Mouse (Mus musculus) MEL (cell line): ENCODE measurements around the gene Npffr2.

Experiments
- CTCF ChIP-seq, 3 experiments: IDR thresholded peaks in 2 of 3; conservative IDR thresholded peaks in 1 of 3; 2 replicates each; pipeline ENCODE4 v1.5.1; 2011 to 2012; ENCODE audit warnings: low read length in 3 of 3, low read depth in 2 of 3, mild to moderate bottlenecking in 2 of 3, improper control_type of control experiment in 1 of 3, inconsistent platforms in 1 of 3, mixed read lengths in 1 of 3, moderate library complexity in 1 of 3; ENCODE audit not compliant: control insufficient read depth in 1 of 3, insufficient read depth in 1 of 3, poor library complexity in 1 of 3, severe bottlenecking in 1 of 3
- MYC ChIP-seq: IDR thresholded peaks from 2 replicates; pipeline ENCODE4 v1.6.1; 2011; ENCODE audit warnings: low read depth, mild to moderate bottlenecking, low read length, improper control_type of control experiment, moderate library complexity
- ZMIZ1 ChIP-seq: IDR thresholded peaks from 2 replicates; pipeline ENCODE4 v1.6.1; 2012; ENCODE audit warnings: low read depth, mild to moderate bottlenecking, inconsistent platforms, low read length, improper control_type of control experiment, moderate library complexity

GRCm38 (mm10) chr5:89581742-89582366 is 54.6 kb downstream of the Npffr2 start:
- TF ChIP-seq ZMIZ1 (no peak), CTCF (IDR thresholded peaks at IDR 0.05 in 2 of 3, conservative IDR thresholded peaks at IDR 0.05 in 1 of 3; ENCODE audit: control insufficient read depth in 1 of 3, insufficient read depth in 1 of 3, low read depth in 2 of 3, low read length in 3 of 3, poor library complexity in 1 of 3, severe bottlenecking in 1 of 3) (no peak), MYC (no peak)
